Mouse (Mus musculus) kidney, adult 18-20 months (tissue): ENCODE measurements around the gene Ndufs6.

ENCODE experiments used
- DNase-seq: peaks from one replicate; pipeline ENCODE4 v3.0.0; 2021

Gene Ndufs6

DNA sequence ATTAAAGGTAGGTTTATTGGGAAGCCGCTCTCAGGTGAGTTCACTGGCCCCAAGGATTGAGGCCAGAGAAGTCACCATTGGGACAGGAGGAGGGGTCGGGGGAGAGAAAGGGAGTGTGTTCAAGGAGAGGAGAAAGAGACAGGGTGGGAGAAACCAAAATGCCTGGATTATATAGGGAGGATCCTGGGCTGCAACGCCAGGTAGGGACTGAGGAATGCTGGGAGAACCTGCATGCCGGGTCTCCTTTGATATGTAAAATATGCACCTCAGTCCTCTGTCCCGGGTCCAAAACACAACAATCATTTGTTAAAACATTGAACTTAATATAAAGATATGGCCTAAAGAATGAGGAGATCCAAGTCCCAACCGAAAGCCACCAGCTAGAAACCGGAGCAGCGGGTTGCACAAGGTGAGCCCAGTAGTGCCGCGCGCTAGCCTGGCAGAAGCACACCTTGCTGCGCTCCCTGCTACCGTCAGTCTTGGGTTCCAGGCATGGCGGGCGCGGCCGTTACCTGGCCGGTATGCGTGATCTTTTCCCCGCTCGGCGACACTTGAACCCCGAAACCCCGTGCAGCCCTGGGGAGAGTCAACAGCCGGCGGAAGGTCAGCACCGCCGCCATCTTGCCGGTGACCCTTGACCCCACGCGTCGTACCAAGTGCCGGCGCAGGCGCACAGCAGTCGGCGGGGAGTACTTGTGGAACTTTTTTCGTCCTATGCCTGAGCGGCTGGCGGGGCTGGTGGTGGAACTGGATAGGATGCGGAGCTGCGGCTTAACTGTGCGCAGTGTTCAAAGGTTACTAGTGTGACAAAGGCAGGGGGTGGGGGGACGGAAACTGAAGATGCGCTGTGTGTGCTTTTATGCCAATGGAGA lies at the start of gene Ndufs6, which contains the start of gene Mrpl36:
TSS of gene Ndufs6 (minus strand) at position 716 of the 872 bp plus-strand sequence.
TSS of gene Mrpl36 (plus strand) at position 687 of the 872 bp plus-strand sequence.
- DNase-seq, result peak; percentile 93

- no peak for DNase-seq
Measured at GRCm38 (mm10) chr13:73377637-73378036, 49.3 kb upstream of the Ndufs6 start.

- no peak for DNase-seq
Measured at GRCm38 (mm10) chr13:73374612-73375011, 46.3 kb upstream of the Ndufs6 start.

GRCm38 (mm10) chr13:73373367-73373766 lies 45.0 kb upstream of the Ndufs6 start:
- no peak for DNase-seq

DNA sequence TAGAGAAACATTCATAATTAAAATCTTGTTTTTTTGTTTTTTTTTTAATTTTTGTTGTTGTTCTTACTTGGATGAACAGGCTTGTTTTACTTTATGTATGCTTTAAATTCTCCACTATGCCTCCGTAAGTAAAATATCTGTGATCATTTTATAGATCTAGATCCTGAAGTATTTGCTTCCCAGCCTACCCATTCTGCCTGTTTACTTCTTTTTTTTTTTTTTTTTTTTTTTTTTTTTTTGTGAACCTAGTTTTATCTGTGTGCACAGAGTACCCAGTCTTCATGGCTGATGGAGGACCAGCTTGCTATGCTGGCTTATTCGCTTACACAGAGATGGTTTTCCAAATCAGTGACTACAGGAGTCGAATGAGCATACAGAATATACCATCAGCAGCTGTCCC lies 28.8 kb upstream of the Ndufs6 start:
- DNase-seq, result no peak

DNA sequence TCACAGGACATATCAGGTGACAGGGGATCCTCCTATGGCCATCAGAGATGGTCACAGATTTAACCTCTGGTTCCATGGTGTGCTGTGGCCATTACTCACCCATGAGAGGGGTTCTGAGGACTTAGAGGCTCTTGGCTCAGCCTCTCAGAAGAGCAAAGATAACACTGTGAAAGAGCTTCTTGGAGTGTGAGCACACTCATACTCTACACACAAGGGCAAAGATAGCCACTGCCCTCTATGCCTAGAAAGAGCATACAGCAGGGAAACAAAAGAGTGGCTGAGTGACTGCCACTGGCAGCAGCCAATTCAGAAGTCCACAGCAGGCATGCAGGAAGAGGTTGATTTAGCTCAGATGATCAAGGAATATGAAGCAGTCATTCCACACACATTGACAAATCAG lies 24.1 kb upstream of the Ndufs6 start:
- no peak for DNase-seq

- no peak for DNase-seq
Measured at GRCm38 (mm10) chr13:73351910-73352309, 23.6 kb upstream of the Ndufs6 start.

DNA sequence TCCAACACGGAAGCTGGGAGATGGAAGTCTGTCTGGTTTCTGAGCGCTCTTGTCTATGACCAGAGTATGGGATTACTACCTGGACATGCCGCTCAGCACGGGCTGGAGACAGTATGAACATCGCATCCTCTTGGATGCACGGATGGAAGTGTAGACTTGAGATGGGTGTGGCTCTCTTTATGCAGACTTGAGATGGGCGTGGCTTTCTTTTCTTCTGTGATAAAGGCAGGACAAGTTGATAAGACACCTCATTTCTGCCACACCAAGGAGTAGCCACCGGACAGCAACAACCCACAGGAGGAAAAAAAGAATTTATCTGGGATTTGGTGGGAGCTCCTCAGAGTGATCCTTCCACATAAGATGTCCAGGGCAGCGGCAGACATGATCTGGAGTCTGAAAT lies 22.4 kb upstream of the Ndufs6 start:
- DNase-seq, result no peak

GRCm38 (mm10) chr13:73347922-73348650 lies 19.7 kb upstream of the Ndufs6 start:
- DNase-seq, result no peak

DNA sequence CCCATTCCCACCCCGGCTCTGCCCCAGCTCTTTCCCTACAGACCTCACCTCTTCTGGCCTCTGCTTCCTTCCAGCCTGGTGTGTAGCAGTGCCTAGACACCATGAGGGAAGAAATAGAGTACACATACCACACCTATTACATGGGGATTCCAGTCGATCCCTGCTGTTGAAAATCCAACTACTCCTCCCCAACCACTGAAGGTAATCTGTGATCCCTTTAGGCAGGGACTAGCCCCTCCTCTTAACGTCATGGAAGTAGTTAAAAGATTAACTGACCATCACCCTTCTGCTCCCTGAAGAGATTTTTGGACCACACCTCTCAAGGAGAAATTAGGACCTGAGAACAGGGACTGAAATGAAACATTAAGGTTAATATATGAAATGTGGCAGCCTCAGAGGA lies 18.8 kb upstream of the Ndufs6 start:
- no peak for DNase-seq

DNA sequence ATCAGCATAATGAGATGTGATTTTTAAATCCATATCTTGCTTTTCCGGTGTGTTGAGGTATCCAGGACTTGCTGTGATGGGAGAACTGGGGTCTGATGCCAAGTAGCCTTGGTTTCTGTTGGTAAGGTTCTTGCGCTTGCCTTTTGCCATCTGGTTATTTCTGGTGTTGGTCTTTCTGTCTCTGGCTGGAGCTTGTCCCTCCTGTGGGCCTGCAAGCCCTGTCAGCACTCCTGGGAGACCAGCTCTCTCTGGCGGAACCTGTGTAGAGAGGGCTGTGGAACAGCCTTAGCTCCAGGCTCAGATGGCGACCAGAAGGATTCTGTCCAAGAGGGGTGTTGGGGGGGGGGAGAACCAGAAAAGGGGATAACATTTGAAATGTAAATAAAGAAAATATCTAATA lies 18.4 kb upstream of the Ndufs6 start:
- no peak for DNase-seq

- DNase-seq, result no peak
Measured at GRCm38 (mm10) chr13:73346131-73346530, 17.8 kb upstream of the Ndufs6 start.

- no peak for DNase-seq
Measured at GRCm38 (mm10) chr13:73345102-73345890, 17.0 kb upstream of the Ndufs6 start.

DNA sequence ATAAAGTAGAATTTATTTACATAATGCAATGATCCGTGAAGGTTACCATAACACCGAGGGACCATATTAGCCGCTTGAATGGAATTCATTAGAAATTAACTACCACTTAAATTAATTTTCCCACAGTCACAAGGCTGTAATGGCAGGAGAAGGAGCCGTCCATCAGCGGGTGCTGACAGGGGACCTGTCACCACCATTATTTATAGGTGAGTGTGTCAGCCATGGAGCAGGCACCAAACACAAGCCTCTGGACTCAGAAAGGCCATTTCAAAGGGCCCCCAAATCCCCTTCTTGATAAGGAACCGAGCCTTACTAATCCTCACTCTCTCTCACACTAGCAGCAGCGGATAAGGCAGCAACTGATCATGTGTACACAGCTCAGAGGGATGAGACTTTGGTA lies 8.4 kb upstream of the Ndufs6 start:
- no peak for DNase-seq

DNA sequence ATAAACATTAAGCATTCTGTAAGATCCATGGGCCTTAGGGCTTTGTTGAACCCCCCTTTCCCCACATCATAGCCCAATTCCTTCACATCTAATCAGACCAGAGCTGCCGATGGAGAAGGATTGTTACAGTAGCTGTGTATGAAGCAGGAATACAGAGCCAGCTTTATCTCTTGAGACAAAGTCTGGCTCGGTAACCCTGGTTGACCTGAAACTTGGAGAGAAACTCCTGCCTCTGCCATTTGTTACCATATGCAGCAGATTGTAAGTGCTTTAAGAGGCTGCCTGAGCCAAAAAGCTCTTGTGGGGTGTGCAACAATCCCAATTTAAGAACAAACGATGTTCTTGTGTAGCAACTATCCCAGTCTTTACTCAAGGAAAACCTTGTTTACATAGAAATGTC lies 3.4 kb upstream of the Ndufs6 start:
- no peak for DNase-seq

DNA sequence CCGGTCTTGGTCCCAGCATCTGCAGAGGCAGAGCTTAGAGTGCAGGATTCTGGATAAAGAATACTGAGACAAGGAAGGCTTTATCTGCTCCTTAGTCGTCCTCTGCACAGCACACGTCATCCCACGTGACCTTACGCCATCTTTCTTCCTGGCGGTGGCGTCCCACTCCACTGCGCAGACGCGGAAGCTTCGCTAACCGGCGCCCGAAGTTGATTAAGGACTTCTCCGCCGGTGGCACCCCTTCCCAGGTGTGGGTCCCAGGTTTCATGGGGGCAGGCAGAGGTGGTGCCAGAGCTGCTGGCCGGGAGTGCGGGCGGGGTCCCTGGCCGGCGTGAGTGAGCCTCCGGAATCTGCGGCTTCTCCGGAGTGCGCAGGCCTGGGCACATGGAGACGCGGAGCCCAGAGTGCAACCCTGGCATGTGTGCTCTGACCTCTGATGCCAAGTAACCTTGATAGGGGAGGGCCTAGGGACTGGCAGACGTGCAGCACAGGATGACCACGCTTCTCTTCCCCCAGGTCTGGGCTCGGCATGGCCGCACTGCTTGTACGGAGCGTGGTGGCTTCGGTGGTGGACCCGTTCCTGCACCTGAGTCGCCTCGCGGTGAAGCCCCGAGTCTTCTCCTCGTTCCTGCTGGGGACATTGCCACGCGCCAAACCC lies 2.6 kb upstream of the Ndufs6 start:
- DNase-seq, result peak; percentile 93

- DNase-seq, result no peak
Measured at GRCm38 (mm10) chr13:73323406-73323805, 4.9 kb downstream of the Ndufs6 start.

- no peak for DNase-seq
Measured at GRCm38 (mm10) chr13:73322626-73323025, 5.7 kb downstream of the Ndufs6 start.

DNA sequence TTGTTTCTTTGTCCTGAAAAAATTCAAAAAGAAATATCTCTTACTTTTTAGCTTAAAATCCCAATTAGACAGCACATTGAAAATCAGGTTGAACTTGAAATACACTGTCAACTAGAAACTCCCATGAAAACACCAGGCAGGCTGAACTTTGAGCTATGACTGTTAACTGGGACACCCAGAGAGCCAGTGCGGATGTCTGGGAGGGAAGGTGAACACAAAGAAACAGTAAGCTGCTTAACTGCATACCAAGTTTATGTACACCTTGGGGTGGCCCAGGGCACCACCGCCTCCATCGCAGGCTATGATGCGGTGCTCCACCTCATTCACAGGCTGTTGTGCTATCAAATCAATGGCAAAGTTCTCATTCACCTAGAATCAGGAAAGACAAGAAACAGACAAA lies 8.3 kb downstream of the Ndufs6 start:
- no peak for DNase-seq

DNA sequence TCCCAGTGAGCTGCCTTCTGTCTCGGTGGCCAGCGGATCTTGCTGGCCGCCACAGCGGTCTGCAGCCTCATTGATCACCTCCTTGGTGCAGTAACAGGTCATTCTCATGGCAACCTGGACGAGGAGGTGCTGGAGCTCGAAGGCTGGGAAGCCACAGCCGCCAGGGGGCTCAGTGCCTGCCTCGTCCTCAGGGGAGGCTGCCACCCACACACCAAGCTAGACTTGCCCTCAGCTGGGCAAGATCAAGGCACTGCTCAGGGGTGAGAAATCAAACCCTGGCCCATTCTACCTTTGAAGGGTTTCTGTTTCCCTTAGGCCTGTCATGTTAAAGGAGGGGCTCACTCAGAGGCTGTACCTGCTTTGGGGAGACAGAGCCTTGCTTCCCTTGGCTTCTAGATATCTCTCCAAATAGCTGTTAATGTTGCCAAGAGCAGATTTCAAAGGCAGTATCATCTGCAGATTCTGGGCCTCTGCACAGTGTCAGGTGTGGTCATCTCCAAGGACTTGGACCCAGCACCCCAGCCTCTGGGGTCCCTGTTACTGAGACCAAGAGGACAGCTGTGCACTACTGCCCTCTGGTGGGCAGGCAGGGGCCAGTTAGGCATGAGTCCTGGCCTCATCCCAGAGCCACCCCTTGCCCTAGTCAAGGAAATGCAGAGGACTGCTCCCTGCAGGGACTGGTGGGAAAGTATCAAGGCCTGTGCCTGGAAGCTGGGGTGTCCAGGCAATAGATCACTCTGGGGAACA lies 18.0 kb downstream of the Ndufs6 start:
- DNase-seq, result peak; percentile 62

DNA sequence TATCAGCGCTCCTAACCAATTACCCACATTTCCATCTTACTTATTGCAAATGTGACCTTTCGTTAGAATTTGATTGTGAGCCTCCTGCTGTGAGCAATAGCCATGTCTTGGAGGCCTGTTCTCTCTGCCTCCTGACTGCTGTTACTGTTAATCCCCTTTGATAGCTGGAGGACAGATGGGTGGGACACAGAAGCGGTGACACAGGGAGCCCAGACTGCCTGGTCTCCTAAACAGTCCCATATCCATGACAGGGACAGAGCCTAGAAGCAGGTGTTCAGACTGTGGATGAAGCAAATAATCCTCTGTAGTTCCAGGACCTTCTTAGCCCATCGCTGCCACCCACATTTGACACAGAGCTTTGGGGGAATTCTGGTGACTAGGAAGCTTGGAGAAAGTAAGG lies 21.9 kb downstream of the Ndufs6 start:
- no peak for DNase-seq

- no peak for DNase-seq
Measured at GRCm38 (mm10) chr13:73306085-73306410, 22.3 kb downstream of the Ndufs6 start.
